Mouse (Mus musculus): ENCODE data around the gene Ahcyl2.

Gene Ahcyl2

DNA sequence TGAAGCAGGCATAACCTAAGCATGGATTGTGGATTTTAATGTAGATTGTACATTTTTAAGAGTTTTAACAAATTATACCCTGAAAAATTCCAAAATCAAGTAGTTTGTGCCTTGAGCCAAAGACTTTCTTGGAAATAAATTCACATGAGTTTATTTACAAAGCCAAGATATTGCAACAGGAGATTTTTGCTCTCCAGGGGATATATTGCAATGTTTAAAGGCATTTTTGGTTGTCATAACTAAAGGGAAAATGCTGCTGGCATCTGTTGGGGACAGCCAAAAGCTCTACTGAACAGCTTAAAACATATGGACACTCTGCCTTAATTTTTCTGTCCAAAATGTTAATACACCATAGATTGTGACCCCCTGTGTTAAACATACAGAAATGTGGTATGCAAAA, 146.3 kb downstream of the Ahcyl2 start:
- DNase-seq (ENCODE audit: low spot score) = no peak

DNA sequence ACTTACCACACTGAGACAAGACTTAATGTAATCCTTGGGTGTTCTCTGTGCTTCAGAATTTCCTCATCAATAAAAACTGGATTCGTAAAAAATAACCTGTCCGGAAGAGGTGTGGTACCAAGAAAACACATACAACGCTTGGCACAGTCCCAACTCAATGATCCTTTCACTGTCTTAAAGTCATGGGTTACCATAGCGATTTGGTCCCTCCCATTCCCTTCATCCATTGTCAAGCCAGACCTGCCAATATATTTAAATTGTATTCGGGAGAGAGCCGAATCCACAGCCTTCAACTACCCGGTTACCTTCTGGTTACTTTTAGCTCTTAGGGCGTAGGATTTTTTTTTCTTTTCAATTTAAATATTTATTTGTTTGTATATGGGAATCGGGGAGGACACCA, 148.0 kb downstream of the Ahcyl2 start:
- no peak for DNase-seq (ENCODE audit: low spot score)

DNA sequence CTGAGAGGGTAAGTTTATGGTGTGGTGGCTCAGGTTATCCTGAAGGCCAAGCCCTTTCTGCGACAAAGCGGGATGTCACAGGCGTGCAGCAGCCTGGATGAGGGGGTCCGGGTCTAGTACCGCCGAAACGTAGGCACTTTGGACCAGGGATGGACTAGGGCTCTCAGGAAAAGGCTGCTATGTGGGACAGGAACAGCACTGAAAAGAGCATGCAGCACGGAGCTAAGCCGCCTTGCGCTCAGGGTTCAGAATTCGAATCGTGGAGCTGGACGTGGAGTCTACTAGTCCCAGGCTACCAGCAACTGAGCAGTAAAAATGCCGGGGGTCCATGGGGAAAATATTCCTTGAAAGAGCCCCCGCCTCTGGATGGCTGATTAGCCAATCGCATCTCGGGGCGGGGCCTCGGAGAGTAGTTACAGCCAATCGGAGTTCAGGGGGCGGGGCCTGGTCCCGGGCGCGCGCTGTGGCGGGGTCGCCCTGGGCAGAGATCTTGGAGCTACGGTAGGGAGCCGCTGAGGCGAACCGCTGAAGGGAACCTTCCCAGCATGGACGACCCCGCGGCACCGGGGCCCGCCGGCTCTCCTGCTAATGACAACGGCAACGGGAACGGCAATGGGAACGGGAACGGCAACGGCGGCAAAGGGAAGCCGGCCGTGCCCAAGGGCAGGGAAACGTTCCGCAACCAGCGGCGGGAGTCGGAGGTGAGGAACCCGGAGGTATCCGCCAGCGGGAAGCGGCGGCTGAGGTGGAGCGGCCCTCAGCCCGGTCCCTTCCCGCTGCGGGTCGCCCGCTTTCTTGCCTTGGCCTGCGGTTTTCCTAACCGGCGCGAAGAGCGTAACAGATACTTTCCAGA, 148.9 kb downstream of the Ahcyl2 start, which contains the start of gene Strip2:
TSS of gene Strip2 (plus strand) at position 483 of the 853 bp plus-strand sequence.
- peak; percentile 99 for DNase-seq (ENCODE audit: low spot score)

DNA sequence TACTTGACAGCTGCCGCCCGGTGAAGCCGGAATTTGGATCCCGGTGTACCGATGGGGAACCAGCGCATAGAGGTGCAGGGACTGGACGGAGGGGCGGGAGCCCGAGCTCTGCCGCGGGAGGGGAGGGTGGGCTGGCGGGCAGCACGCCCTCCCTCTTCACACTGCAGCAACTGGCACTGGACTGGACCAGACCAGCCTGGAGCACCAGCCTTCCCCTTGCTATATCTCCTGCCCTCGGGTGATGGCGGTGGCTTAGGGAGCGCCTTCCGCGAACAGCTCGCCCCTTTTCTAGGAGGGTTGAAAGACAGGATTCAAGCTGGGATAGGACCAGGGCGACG, 149.5 kb downstream of the Ahcyl2 start:
- no peak for DNase-seq (ENCODE audit: low spot score)

DNA sequence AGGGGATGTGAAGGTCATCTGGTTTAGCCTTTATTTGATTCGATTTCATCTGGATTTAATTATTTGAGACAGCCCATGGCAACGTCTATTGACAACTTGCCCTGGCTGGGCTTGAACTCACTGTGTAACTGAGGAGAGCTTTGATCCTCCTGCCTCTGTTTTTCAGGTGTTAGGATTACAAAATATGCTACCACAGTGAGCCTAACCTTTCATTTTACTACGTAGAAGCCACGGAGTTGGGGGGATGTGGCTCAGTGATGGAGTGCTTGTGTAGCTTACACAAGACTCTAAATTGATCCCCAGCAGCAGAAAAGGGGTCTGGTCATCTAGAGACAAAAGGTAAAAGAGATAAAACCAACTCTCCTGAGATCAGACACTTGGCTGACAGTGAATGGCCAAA, 150.1 kb downstream of the Ahcyl2 start:
- no peak for DNase-seq (ENCODE audit: low spot score)

DNA sequence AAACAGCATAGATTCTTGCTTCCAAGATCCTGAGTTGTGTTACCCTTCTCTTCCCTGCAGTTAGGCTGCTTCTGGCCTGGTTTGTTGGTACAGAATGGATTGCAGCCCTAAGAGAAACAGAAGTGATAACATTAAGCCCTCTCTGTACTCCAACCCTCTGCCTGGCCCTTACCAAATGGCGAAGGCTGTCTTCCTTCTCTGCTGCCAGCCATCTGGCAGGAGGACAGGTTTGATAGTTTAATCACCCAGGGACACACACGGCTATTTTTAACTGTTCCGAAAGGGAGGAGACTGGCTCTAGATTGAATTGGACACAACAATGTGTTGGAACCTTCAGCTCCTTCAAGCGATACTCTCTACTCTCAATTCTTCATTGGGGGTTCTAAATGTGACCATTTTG, 155.7 kb downstream of the Ahcyl2 start:
- DNase-seq (ENCODE audit: low spot score) = no peak

DNA sequence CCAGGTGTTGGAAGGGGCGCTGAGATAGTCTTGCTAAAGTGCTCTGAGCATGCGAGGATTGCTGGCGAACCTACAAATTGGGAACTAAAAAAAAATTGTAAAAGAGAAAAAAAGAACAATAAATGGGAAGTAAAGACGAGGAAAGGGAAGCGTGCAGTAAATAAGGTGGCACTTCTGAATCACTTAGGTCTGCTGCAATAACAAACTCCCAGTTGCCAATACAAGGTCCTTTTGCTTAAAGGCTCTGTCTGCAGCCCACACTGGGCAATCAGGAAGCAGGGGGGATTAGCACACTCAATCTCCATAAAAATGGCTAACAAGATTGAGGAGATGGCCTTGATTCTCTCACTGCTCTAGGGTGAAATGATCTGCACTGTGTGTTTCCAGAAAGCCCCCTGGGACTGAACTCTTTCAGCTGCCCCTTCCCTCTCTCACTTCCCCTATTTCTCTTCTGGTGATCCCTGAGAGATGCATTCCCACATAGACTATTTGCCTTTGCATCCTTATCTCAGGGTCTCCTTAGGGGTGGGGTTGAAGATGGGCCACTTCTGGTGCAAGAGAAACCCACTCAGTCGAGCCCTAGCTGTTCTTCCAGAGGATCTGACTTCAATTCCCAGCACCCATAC, 157.9 kb downstream of the Ahcyl2 start:
- no peak for DNase-seq (ENCODE audit: low spot score)

DNA sequence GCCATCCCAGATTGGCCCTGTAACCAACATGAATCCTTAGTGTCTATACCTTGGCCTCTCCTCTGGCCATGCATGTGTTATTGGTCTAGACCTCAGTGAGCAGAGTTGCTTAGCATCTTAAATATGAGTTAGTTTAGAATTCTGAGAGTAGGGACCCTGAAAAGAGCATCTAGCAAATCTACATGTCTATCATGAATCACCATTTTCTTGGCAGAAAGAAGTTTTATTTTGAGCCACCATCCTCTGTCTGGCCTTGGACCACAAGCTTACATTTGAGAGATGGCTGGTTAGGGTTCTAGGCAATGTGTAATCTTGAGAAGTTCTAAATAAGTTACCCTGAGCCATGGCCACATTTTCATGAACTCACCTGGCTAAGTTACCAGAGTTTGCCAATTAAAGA, 162.3 kb downstream of the Ahcyl2 start:
- DNase-seq (ENCODE audit: low spot score) = no peak

DNA sequence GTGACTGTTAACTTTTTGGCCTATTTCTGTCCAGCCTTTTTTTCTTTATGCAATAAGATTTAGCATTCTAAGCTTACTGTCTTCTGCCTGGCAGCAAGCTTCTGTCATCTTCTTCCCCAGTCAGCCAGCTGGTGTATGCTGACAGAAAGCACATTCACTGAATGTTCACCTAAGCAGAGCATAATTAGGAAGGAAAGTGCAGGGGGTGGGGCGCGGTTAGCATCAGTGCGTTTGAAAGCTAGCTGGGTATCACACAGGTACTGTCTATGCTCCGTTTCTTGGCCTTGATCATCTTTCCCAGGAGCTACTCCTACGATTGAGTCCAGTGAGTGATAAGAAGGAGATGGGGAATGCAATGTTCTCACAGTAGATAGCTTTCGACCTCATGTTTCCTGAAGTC, 162.9 kb downstream of the Ahcyl2 start:
- no peak for DNase-seq (ENCODE audit: low spot score)

DNA sequence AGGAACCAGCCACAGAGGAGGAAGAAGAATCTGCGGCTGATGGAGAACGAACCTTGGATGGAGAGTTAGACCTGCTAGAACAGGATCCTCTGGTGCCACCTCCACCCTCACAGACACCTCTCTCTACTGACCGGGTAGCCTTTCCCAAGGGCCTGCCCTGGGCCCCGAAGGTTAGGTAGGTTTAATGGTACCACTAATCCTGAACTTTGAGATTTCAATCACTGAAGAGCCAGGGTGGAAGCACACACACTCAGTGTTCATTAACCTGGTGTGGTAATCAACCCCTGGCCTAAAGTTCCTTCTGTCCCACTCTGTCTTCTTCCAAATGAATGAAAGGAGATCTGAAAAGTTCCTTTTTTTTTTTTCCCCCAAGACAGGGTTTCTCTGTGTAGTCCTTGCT, 163.4 kb downstream of the Ahcyl2 start:
- DNase-seq (ENCODE audit: low spot score) = no peak

DNA sequence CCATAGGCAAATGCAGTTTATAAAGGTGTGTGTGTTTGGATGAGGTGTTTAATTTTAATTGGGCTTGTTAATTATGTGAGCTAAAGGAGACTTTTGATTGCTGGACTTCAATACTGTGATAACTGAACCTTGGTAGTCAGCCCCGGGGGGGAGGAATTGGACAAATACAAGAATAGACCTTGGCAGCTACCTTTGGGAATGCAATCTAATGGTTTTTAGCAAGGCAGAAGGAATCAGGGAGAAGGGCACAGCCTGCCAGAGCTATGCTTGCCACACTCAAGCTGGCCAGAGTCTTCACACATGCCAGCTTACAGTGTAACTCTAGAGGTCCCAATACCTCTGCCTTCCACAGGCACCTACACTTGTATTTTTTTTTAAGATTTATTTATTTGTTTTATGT, 167.9 kb downstream of the Ahcyl2 start:
- DNase-seq (ENCODE audit: low spot score) = no peak

DNA sequence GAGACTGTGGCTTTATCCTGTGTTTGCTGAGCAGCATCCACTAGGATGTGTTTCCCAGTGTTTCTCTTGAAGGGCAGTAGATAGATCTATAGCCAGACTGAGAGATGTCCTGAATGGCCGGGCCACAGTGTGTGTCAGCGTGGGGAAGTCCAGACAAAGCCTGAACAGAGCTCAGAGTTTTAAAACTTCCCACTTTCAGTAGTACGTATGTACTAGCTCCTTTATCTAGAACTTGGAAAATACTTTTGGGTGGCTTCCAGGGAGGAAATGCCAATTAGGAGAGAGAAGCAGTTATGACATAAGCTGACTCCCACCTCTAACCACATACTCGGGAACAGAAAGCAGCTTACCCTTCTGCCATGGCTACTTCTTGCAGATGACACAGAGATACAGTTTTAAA, 172.6 kb downstream of the Ahcyl2 start:
- no peak for DNase-seq (ENCODE audit: low spot score)

DNA sequence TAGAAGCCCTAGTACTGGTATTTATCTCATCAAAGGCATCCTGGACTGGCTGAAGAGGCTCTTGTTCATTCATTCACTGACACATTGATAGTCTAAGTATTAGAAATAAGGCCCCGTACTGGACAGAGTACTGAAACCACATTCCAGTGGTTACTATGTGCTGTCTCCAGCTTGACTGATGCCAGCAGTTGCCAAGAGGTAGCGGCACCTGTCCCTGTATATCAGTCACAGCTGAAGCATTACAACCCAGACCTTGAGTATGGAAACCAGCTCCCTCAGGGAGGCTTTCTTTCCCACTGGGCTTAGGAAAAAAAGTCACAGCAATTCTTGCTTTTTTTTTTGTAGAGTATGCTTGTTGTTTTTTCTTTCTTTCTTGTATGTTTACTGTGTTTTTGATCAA, 173.2 kb downstream of the Ahcyl2 start:
- no peak for DNase-seq (ENCODE audit: low spot score)

DNA sequence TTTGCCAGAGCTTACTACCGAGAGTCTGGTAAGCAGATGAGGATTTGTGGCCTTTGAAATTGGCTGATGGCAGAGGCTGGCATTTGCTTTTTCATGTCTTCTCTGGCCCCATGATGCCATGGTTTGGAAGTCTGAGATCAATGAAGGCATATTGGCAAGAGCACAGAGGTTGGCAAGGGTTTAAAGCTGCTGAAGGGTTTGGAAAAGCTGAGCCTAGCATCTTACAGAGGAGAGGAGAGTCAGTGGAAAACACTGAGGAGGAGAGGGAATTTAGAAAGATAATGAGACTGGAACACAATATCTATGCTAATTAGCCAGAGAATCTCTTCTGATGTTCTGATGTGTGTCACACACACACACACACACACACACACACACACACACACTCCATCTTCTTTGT, 176.7 kb downstream of the Ahcyl2 start:
- no peak for DNase-seq (ENCODE audit: low spot score)

DNA sequence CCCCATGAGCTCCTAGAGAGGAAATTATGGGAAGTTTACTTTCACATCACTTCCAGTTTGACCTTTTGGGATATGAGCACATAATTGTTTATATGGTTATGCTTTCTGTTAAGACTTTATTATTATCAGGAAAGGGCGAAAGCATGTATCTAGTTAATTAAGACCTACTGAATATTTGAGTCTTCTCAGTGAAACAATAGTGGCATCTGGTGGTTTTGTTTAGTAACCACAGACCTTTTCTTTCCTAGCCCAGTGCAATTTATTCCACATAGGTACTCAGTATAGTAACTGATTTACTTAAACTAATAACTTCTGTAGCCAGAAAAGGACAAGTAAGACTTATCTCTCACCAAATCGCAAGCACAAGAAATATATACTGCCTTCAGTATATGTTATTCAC, 178.8 kb downstream of the Ahcyl2 start:
- no peak for DNase-seq (ENCODE audit: low spot score)

DNA sequence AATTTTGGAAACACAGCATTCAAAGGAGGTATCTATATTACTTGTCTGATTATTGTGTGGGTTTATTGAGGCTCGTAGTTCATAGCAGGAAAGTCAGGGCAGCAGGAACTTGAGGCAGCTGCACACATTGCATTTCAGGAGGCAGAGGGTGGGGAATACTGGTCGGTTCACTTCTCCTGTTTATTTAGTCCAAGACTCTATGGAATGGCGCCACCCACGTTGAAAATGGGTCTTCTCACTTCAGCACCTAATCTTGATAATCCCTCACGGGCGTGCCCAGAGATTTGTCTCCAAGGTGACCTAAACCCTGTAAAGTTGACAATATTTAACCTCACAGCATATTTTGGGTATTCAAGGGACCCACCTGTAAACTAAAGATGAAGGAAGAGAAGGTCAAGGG, 180.0 kb downstream of the Ahcyl2 start:
- DNase-seq (ENCODE audit: low spot score) = no peak

DNA sequence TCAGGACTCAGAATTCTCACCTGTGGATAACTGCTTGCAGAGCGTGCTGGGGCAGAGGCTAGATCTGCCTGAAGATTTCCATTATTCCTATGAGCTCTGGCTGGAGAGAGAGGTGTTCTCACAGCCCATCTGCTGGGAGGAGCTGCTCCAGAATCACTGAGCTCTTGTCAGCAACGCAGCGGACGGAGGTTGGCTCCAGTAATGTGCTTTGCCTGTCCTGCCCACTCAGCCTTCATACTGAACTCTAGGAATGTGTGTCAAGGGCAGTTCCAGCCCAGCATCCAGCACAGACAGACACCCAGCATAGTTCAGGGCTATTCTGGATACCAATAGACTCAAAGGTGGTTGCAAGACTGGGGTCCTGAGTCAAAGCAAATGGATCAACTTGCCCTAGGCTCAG, 188.9 kb downstream of the Ahcyl2 start:
- no peak for DNase-seq (ENCODE audit: low spot score)

DNA sequence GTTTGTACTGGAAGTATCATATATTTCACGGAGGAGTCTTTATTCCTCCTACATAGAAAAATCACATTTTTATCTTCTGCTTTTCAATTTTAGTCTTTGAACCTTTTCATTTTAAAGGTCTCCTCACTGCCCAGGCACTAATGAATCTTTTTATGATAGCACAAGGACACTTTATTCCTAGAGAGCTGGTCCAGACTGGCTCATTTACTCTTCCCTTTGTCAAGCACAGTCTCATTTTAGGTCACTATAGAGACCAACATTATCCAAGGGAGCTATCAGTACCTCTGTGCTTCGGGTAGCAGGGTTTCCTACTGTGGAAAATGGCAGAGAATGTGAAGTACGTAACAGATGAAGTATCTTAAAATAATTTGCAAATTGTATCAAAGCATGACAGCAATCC, 190.9 kb downstream of the Ahcyl2 start:
- no peak for DNase-seq (ENCODE audit: low spot score)

DNA sequence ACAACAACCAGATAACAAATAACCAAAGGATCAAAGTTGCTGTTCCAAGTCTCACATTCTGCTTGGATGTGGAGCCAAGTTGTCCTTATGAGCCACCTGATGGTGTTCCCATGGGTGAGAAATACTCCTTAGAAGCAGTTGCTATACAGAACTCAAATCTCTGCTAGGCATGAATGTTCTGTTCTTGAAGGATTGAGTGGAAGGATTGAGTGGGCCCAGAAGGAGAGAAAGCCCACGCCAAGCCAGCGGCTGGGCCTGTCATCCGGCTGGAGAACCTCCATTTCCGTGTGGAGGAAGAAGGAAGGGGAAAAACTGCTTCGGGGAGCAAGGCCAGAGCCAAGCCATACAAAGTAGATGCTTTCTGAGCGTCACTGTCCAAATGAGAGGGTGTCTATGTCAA, 193.3 kb downstream of the Ahcyl2 start:
- DNase-seq (ENCODE audit: low spot score) = no peak
